Mouse (Mus musculus) embryo, embryonic 11.5 days (tissue): ENCODE results near the gene Dnm2.

Experiments used
- DNase-seq: peaks from one replicate; pipeline ENCODE4 v3.0.0-alpha.2; 2012; ENCODE audit warnings: low read depth, low spot score

The Dnm2 gene

GRCm38 (mm10) chr9:21424631-21425555, at the start of gene Dnm2:
TSS of gene Dnm2 (plus strand) at chr9:21424908.
- peak; percentile 98 for DNase-seq

GRCm38 (mm10) chr9:21379195-21379594, 45.5 kb upstream of the Dnm2 start:
- no peak for DNase-seq

GRCm38 (mm10) chr9:21380868-21381267, 43.8 kb upstream of the Dnm2 start:
- DNase-seq = no peak

GRCm38 (mm10) chr9:21383966-21384365, 40.7 kb upstream of the Dnm2 start:
- DNase-seq = no peak

- no peak for DNase-seq
Observed at GRCm38 (mm10) chr9:21392646-21393175, 32.0 kb upstream of the Dnm2 start.

- DNase-seq = no peak
Observed at GRCm38 (mm10) chr9:21395692-21396091, 29.0 kb upstream of the Dnm2 start.

GRCm38 (mm10) chr9:21397170-21397569, 27.5 kb upstream of the Dnm2 start:
- DNase-seq = no peak

- DNase-seq = no peak
Observed at GRCm38 (mm10) chr9:21401042-21401441, 23.7 kb upstream of the Dnm2 start.

GRCm38 (mm10) chr9:21402764-21403253, 21.9 kb upstream of the Dnm2 start:
- DNase-seq = no peak

- no peak for DNase-seq
Observed at GRCm38 (mm10) chr9:21403745-21404144, 21.0 kb upstream of the Dnm2 start.

- DNase-seq = no peak
Observed at GRCm38 (mm10) chr9:21405525-21405924, 19.2 kb upstream of the Dnm2 start.

GRCm38 (mm10) chr9:21407951-21408350, 16.8 kb upstream of the Dnm2 start:
- no peak for DNase-seq

- DNase-seq = no peak
Observed at GRCm38 (mm10) chr9:21408624-21409023, 16.1 kb upstream of the Dnm2 start.

- peak; percentile 68 for DNase-seq
Observed at GRCm38 (mm10) chr9:21409592-21410317, 15.0 kb upstream of the Dnm2 start.

GRCm38 (mm10) chr9:21411669-21412550, 12.8 kb upstream of the Dnm2 start, which contains the start of gene Qtrt1:
TSS of gene Qtrt1 (plus strand) at chr9:21411837.
- peak; percentile 82 for DNase-seq

- no peak for DNase-seq
Observed at GRCm38 (mm10) chr9:21417866-21418265, 6.8 kb upstream of the Dnm2 start.

- DNase-seq = no peak
Observed at GRCm38 (mm10) chr9:21419646-21420045, 5.1 kb upstream of the Dnm2 start.

GRCm38 (mm10) chr9:21425556-21425945, 843 bp downstream of the Dnm2 start:
- no peak for DNase-seq

- no peak for DNase-seq
Observed at GRCm38 (mm10) chr9:21426013-21426412, 1.3 kb downstream of the Dnm2 start.

- no peak for DNase-seq
Observed at GRCm38 (mm10) chr9:21426525-21426924, 1.8 kb downstream of the Dnm2 start.

- no peak for DNase-seq
Observed at GRCm38 (mm10) chr9:21427773-21428172, 3.1 kb downstream of the Dnm2 start.
